Mouse (Mus musculus): ENCODE measurements around the gene Serpina3b.

- no peak for TF ChIP-seq POLR2A (IDR thresholded peaks at IDR 0.05; ENCODE audit: borderline replicate concordance, low read depth, low read length)
- no peak for TF ChIP-seq CTCF (IDR thresholded peaks at IDR 0.05; ENCODE audit: low read depth, low read length)
Measured at GRCm38 (mm10) chr12:104114921-104115579, 12.7 kb upstream of the Serpina3b start.

All from bone marrow macrophage, adult 2 months (primary cell).